Mouse (Mus musculus) embryo, embryonic 9.5 days (tissue): ENCODE measurements around the gene Klra5.
"Not testable (repeated sequence)": the region's sequence is repeated elsewhere in the genome, so short reads cannot be mapped to it uniquely, and the experiment has no call there.

ENCODE experiments used
- DNase-seq: peaks from one replicate; pipeline ENCODE4 v3.0.0-alpha.2; 2017; ENCODE audit errors: extremely low spot score

The Klra5 gene

DNA sequence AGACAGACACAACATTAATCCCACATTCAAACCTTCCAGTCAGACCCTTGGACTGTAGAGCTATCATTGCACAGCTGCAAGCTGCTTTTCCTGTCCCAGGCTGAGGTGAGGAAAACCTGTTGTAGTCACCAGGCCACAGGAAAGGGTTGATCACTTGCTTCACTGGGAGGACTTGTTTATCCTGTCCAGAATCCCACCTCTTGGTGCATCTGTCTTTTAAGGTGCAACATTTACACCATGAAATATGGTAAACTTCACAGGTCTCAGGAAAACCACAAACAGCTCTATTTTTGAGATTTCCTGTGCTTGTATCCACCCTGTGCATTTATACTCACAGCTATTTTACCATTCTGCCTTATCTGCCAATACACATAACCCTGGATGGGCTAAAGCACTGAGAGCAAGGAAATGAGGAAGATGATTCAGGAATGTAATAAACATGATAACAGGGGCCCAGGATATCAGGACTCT lies at the start of gene Klra5:
Klra5 (minus strand) TSS at position 175 of the 471 bp plus-strand sequence.
- not testable (repeated sequence) for DNase-seq

DNA sequence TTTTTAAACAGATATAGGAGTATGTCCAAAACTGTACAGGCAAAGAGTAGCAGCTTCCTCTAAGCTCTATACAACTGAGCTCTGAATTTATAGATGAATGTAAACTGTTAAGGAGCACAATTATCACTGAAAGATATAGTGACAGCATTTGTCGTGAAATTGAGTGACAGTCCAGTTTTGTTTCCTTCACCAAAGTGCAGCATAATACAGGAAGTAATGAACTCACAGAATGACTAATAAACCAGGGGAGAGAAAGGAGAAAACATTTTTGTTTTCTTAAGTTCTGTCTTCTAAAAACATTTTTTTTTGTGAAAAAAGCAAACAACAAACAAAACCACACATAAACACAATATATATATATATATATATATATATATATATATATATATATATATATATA lies 454 bp downstream of the Klra5 start:
- no peak for DNase-seq

DNA sequence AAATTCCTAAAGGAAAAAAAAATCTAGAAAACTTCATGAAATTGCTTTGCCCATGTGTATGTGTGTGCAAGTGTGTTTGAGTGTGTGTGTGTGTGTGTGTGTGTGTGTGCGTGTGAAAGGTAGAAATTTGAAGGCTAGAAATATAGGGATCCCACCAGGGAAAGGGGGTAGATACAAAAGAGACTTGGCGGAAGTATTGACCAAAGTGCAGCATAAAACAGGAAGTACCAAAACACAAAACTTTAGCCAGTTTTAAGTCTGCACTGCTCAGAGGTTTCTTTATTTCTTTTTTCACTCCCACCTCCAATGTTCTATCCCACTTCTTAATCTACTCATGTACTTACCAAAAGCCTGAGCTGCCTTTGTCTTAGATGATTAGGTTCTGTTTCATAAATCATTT lies 34.9 kb downstream of the Klra5 start:
- no peak for DNase-seq

DNA sequence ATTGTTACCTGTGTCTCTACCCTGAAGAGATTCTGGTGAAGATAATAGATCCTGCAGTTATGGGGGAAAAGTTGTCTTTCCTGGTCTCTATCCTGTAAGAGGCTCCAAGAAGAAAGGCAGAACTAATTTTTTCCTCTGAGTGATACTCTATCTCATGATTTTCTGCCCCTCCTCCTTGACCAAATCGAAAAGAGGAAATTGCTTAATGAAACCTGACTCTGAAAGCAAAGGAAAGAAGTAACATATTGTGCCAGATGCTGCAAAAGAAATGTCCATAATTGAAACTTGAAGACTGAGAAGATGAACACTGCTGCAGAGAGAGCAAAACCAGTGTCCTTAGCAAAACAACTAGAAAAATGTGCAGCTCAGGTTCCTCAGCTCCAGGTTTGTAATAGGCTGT lies 40.9 kb downstream of the Klra5 start, which contains the start of gene Klra17:
Klra17 (minus strand) TSS at position 124 of the 400 bp plus-strand sequence.
- no peak for DNase-seq

DNA sequence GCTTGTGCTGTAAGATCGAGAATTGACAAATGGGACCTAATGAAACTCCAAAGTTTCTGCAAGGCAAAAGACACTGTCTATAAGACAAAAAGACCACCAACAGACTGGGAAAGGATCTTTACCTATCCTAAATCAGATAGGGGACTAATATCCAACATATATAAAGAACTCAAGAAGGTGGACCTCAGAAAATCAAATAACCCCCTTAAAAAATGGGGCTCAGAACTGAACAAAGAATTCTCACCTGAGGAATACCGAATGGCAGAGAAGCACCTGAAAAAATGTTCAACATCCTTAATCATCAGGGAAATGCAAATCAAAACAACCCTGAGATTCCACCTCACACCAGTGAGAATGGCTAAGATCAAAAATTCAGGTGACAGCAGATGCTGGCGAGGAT lies 55.1 kb downstream of the Klra5 start, which contains the start of gene Gm17631:
Gm17631 (plus strand) TSS at position 301 of the 400 bp plus-strand sequence.
- not testable (repeated sequence) for DNase-seq
